In the genomic region with DNA sequence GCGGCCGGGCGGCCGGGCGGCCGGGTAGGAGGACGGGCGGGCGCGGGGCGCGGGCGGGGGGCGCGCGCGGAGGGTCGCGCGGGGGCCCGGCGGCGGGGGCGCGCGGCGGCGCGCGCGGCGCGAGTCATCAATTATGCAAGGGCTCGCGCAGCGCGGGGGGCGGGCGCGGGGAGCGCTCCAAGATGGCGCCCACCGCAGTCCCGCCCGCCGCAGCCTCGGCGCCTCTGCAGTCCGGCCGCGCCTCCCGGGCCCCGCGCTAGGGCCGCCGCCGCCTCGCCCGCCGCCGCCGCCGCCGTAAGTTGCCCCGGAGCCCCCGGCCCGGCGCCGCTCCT, we compare ENCODE assay signal across 8 mouse cellular contexts. TPM values are rescaled to one million over a fixed set of nuclear protein-coding genes. Genes with fewer than 3 reads are reported as not detected.
DNase-seq lines count a peak whose midpoint lies in the region; ATAC-seq and TF ChIP-seq lines count a peak whose summit lies in the region.

No protein-coding gene starts in this region.

- TF ChIP-seq POLR2A in brain, embryonic 14.5 days (IDR thresholded peaks at IDR 0.05; ENCODE audit: borderline replicate concordance, extremely low read depth, insufficient read depth, insufficient read length, poor library complexity, severe bottlenecking) = peak; percentile 86

- peaks cover 65% of the 10 kb centered on the region for H3K27me3 ChIP-seq in forebrain, embryonic 10.5 days (ENCODE audit: poor library complexity, severe bottlenecking)
- H3K27me3 ChIP-seq in midbrain, embryonic 13.5 days = peaks cover 23% of the 10 kb centered on the region

- peak overlapping the region; percentile 86 for H3K4me3 ChIP-seq in layer of hippocampus, adult 2 months
- peak overlapping the region; percentile 84 for H3K4me3 ChIP-seq in forebrain, embryonic 10.5 days
- H3K4me3 ChIP-seq in midbrain, embryonic 13.5 days (replicated peaks) = peak overlapping the region; percentile 92

- H3K9me3 ChIP-seq in forebrain, embryonic 10.5 days = peaks cover 7% of the 10 kb centered on the region
- H3K9me3 ChIP-seq in midbrain, embryonic 13.5 days = peaks cover 6% of the 10 kb centered on the region; the same call in 1 of the 2 replicates

- DNase-seq in layer of hippocampus, adult 2 months (ENCODE audit: low spot score in 2 of 2) = peak in 1 of 2 experiments; percentile 69
- DNase-seq in layer of hippocampus, adult 9-10 months (ENCODE audit: low spot score) = no peak
- DNase-seq in brain, embryonic 14.5 days (ENCODE audit: low read depth) = peak; percentile 85
- DNase-seq in forebrain, embryonic 10.5 days (ENCODE audit: extremely low spot score, low spot score) = no peak
- DNase-seq in kidney, postnatal 4 days = peak; percentile 72 to 80
- peak; percentile 17 for DNase-seq in yolk sac, embryonic 10.5 days (ENCODE audit: low spot score)
- DNase-seq in Muller cell, postnatal 12 days (ENCODE audit: inconsistent ontology term) = no peak

- 7% methylated on average over 48 of the region's 69 CpGs for WGBS in forebrain, embryonic 10.5 days
- under 1% methylated on average over 14 of the region's 69 CpGs for WGBS in midbrain, embryonic 13.5 days

- H3K4me1 ChIP-seq in forebrain, embryonic 10.5 days = peaks cover 29% of the 10 kb centered on the region
- H3K4me1 ChIP-seq in midbrain, embryonic 13.5 days (replicated peaks) = peaks cover 39% of the 10 kb centered on the region

- H3K9ac ChIP-seq in midbrain, embryonic 13.5 days (replicated peaks) = peak overlapping the region; percentile 94

- no peaks in the 10 kb centered on the region for H3K36me3 ChIP-seq in forebrain, embryonic 10.5 days (replicated peaks)
- no peaks in the 10 kb centered on the region for H3K36me3 ChIP-seq in midbrain, embryonic 13.5 days

- TF ChIP-seq CTCF in layer of hippocampus, adult 2 months (conservative IDR thresholded peaks at IDR 0.05) = no peak
- no peak for TF ChIP-seq CTCF in brain, embryonic 14.5 days (IDR thresholded peaks at IDR 0.05; ENCODE audit: borderline replicate concordance, extremely low read depth, insufficient read depth, insufficient read length)

- H3K4me2 ChIP-seq in midbrain, embryonic 13.5 days (replicated peaks) = peak overlapping the region; percentile 85

- ATAC-seq in midbrain, embryonic 13.5 days = peak; percentile 64

- H3K27ac ChIP-seq in layer of hippocampus, adult 2 months = peak overlapping the region; percentile 98
- H3K27ac ChIP-seq in forebrain, embryonic 10.5 days = peak overlapping the region; percentile 92
- peak overlapping the region; percentile 90 for H3K27ac ChIP-seq in midbrain, embryonic 13.5 days

RNA-seq across cellular contexts. Expression of a gene that starts 1.1 kb away (rescaled TPM):
- 100 to 1,000 TPM; 245 to 263 TPM for total RNA-seq in layer of hippocampus, adult 2 months (2021)
- polyA plus RNA-seq in brain, embryonic 14.5 days (2012; rRNA removed) = 31.5 and 38.3 TPM in 2 replicates
- 9.0 and 11.0 TPM in 2 replicates for polyA plus RNA-seq in forebrain, embryonic 10.5 days (2016; fragmentation: Nextera tagmentation; extraction: Ambion mirVana)
- 20.2 and 23.0 TPM in 2 replicates for polyA plus RNA-seq in midbrain, embryonic 13.5 days (2015; fragmentation: Nextera tagmentation; extraction: Ambion mirVana)

Comparison
In these comparisons a context has a peak if more than half of its experiments do, and no peak if none do; other contexts are left out.
1. DNase-seq: peak in brain, embryonic 14.5 days (single experiment), kidney, postnatal 4 days (2 of 2) and yolk sac, embryonic 10.5 days (single experiment); none in layer of hippocampus, adult 9-10 months (single experiment), forebrain, embryonic 10.5 days (single experiment) and Muller cell, postnatal 12 days (single experiment).
2. Peak in every context shown above with its lines, with median percentiles within 50 percentile points of each other: H3K27ac ChIP-seq and H3K4me3 ChIP-seq.